Mouse (Mus musculus): ENCODE measurements around the gene Rps15. TPM values are rescaled to one million over a fixed set of nuclear protein-coding genes. Genes with fewer than 3 reads are reported as not detected.

The Rps15 gene
- total and polyA plus RNA-seq, 3 experiments, result 2,279 to 5,342 (median 2,739) TPM

DNA sequence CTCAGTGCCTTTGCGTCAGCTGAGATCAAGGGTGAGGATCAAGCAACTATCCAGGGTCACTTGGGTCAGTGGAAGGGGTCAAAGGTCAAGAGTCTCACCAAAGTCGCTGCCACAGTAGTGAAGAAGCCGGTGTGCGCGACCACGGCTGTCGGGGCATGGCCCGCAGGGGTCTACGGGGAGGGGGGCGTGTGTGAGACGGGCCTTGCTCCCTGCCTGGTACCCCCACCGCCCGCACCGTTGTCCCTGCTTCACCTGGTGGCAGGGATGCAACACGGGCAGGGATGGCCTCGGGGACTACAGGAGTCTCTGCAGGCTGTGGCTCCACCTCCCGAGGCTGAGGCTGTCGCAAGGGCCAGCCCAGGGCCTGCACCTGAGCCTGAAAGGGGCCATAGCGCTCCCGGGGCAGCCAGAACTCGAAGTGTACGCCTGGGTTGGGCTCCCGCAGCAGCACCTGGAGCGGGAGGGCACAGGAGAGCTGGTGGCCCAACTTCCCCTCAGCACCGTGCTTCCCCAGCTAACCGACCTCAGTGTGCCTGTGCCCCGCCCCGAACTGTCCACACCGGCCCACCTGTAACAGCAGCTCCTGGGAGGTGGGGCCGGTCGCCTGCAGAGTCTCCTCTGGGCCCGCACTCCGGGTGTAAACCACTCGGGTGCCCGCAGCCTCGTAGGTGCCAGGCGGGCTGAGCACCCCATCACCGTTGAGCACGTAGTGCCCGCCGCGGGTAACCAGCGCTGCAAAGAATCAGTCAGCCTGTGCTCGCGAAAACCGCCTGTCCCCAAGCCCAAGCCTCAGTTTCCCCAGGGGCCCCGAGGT lies 49.4 kb downstream of the Rps15 start:
- H3K27ac ChIP-seq (ENCODE audit: insufficient read depth, low read depth), result no peak overlapping the region
- H3K4me2 ChIP-seq (ENCODE audit: insufficient read depth, low read depth, poor library complexity, severe bottlenecking), result no peak overlapping the region
- dilution Hi-C loops (cut with MboI; ENCODE audit: extremely low pct_ligation_motif_present, extremely low pct_unique_long_range_greater_than_20kb, low sequenced_read_pairs) (no loop called here), in situ Hi-C loops (cut with MboI; ENCODE audit: low pct_ligation_motif_present, low pct_unique_long_range_greater_than_20kb, low sequenced_read_pairs) (no loop called here)
- H3K79me2 ChIP-seq (replicated peaks; ENCODE audit: control insufficient read depth, extremely low read depth, insufficient read depth, poor library complexity, severe bottlenecking), result no peaks in the 10 kb centered on the region
- H3K9ac ChIP-seq (ENCODE audit: insufficient read depth, low read depth), result no peak overlapping the region
- peaks cover 0 to 12% of the 10 kb centered on the region in 2 experiments; a peak in 2 of 4 replicates for H3K4me1 ChIP-seq (ENCODE audit: control insufficient read depth in 1 of 2, insufficient read depth in 2 of 2)
- no peaks in the 10 kb centered on the region for H3K36me3 ChIP-seq (replicated peaks in 1 of 2; ENCODE audit: control insufficient read depth in 1 of 2, insufficient read depth in 1 of 2, low read length in 1 of 2)
- peaks cover 30% of the 10 kb centered on the region for H3K27me3 ChIP-seq (replicated peaks)
- DNase-seq (ENCODE audit: extremely low read depth), result no peak
- no peak for TF ChIP-seq MXI1 (IDR thresholded peaks at IDR 0.05; ENCODE audit: low read depth, low read length)
- TF ChIP-seq ETS1 (conservative IDR thresholded peaks at IDR 0.05; ENCODE audit: low read depth, low read length), result no peak
- TF ChIP-seq MAZ (IDR thresholded peaks at IDR 0.05; ENCODE audit: low read depth, low read length), result no peak
- TF ChIP-seq ZNF384 (IDR thresholded peaks at IDR 0.05; ENCODE audit: low read depth, low read length), result no peak
- no peak for TF ChIP-seq ZC3H11A (IDR thresholded peaks at IDR 0.05; ENCODE audit: low read depth, low read length)
- no peak for TF ChIP-seq HCFC1 (IDR thresholded peaks at IDR 0.05; ENCODE audit: low read depth, low read length)
- TF ChIP-seq MYC (IDR thresholded peaks at IDR 0.05; ENCODE audit: low read depth, low read length), result no peak
- TF ChIP-seq SMC3 (IDR thresholded peaks at IDR 0.05; ENCODE audit: low read depth, low read length), result no peak
- no peak for TF ChIP-seq CHD1 (IDR thresholded peaks at IDR 0.05; ENCODE audit: low read depth, low read length)
- no peak for TF ChIP-seq USF1 (IDR thresholded peaks at IDR 0.05; ENCODE audit: low read depth, low read length)
- no peak for TF ChIP-seq NELFE (IDR thresholded peaks at IDR 0.05; ENCODE audit: low read depth, low read length)
- TF ChIP-seq PAX5 (IDR thresholded peaks at IDR 0.05; ENCODE audit: low read length), result no peak
- no peak for TF ChIP-seq IRF4 (IDR thresholded peaks at IDR 0.05; ENCODE audit: low read depth, low read length)
- TF ChIP-seq RCOR1 (conservative IDR thresholded peaks at IDR 0.05; ENCODE audit: low read depth, low read length), result no peak
- no peak for TF ChIP-seq POLR2AphosphoS2 (IDR thresholded peaks at IDR 0.05; ENCODE audit: low read depth, low read length)
- TF ChIP-seq ZKSCAN1 (IDR thresholded peaks at IDR 0.05; ENCODE audit: borderline replicate concordance, low read depth, low read length), result no peak
- no peak for TF ChIP-seq E2F4 (IDR thresholded peaks at IDR 0.05; ENCODE audit: insufficient replicate concordance, low read depth, low read length)
- TF ChIP-seq TBP (conservative IDR thresholded peaks at IDR 0.05; ENCODE audit: low read depth, low read length), result no peak
- peaks cover 19% of the 10 kb centered on the region for H3K9me3 ChIP-seq (replicated peaks; ENCODE audit: low read length)
- H3K4me3 ChIP-seq (replicated peaks in 1 of 3; ENCODE audit: low read depth in 2 of 3, low read length in 2 of 3, poor library complexity in 1 of 3), result no peak overlapping the region

DNA sequence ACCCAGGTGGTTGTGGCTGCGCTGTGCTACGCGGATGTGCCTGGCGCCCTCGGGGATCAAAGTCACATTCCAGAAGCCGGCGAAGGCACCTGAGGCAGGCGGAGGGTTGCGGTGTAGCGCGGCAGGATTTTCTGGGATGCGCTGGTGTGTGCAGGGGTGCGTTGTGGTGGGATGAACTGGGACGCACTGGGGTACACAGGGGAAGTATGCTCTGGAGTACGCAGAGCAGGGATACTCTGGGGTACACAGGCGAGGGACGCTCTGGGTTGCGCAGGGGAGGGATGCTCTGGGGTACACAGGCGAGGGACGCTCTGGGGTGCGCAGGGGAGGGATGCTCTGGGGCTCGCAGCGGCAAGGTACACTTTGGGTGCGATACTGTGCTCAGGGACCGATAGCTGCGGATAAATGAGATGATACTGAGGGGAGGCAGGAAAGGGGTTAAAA lies 50.1 kb downstream of the Rps15 start:
- Histone ChIP-seq H3K36me3 (replicated peaks in 1 of 2; ENCODE audit: control insufficient read depth in 1 of 2, insufficient read depth in 1 of 2, low read length in 1 of 2) (no peaks in the 10 kb centered on the region), H3K4me2 (ENCODE audit: insufficient read depth, low read depth, poor library complexity, severe bottlenecking) (no peak overlapping the region), H3K4me3 (replicated peaks in 1 of 3; ENCODE audit: low read depth in 2 of 3, low read length in 2 of 3, poor library complexity in 1 of 3) (no peak overlapping the region), H3K79me2 (replicated peaks; ENCODE audit: control insufficient read depth, extremely low read depth, insufficient read depth, poor library complexity, severe bottlenecking) (no peaks in the 10 kb centered on the region), H3K9ac (ENCODE audit: insufficient read depth, low read depth) (no peak overlapping the region), H3K9me3 (replicated peaks; ENCODE audit: low read length) (peaks cover 19% of the 10 kb centered on the region), H3K27ac (ENCODE audit: insufficient read depth, low read depth) (no peak overlapping the region), H3K27me3 (replicated peaks) (peaks cover 35% of the 10 kb centered on the region), H3K4me1 (ENCODE audit: control insufficient read depth in 1 of 2, insufficient read depth in 2 of 2) (peaks cover 0 to 11% of the 10 kb centered on the region in 2 experiments; a peak in 2 of 4 replicates)
- no peak for DNase-seq (ENCODE audit: extremely low read depth)
- no peak for TF ChIP-seq BHLHE40 (IDR thresholded peaks at IDR 0.05; ENCODE audit: low read depth, low read length)
- no peak for TF ChIP-seq UBTF (IDR thresholded peaks at IDR 0.05; ENCODE audit: low read depth, low read length)
- TF ChIP-seq CHD2 (IDR thresholded peaks at IDR 0.05; ENCODE audit: low read length), result no peak
- TF ChIP-seq SMC3 (IDR thresholded peaks at IDR 0.05; ENCODE audit: low read depth, low read length), result no peak
- TF ChIP-seq RAD21 (IDR thresholded peaks at IDR 0.05; ENCODE audit: low read depth, low read length), result no peak
- no peak for TF ChIP-seq HCFC1 (IDR thresholded peaks at IDR 0.05; ENCODE audit: low read depth, low read length)
- no peak for TF ChIP-seq GABPA (IDR thresholded peaks at IDR 0.05; ENCODE audit: insufficient replicate concordance, low read depth, low read length)
- dilution Hi-C loops (cut with MboI; ENCODE audit: extremely low pct_ligation_motif_present, extremely low pct_unique_long_range_greater_than_20kb, low sequenced_read_pairs), result no loop called here
- in situ Hi-C loops (cut with MboI; ENCODE audit: low pct_ligation_motif_present, low pct_unique_long_range_greater_than_20kb, low sequenced_read_pairs), result no loop called here
